Mouse (Mus musculus) macrophage (primary cell): ENCODE measurements around the gene Suclg2. TPM values are rescaled to one million over a fixed set of nuclear protein-coding genes. Genes with fewer than 3 reads are reported as not detected.
A peak's percentile ranks its signal among the peaks of the same experiment; 100 is the strongest.

Source experiments
- H3K27ac ChIP-seq: fragments of 350-480 bp; formaldehyde crosslinking; 2 replicates; pipeline ENCODE4 v1.9.0; 2021
- H3K36me3 ChIP-seq: fragments of 350-480 bp; formaldehyde crosslinking; 2 replicates; pipeline ENCODE4 v1.9.0; 2021; ENCODE audit errors: inconsistent target
- H3K4me3 ChIP-seq: fragments of 350-480 bp; formaldehyde crosslinking; 2 replicates; pipeline ENCODE4 v1.9.0; 2021; ENCODE audit errors: inconsistent target
- H3K79me2 ChIP-seq: fragments of 350-480 bp; formaldehyde crosslinking; 2 replicates; pipeline ENCODE4 v1.9.0; 2021; ENCODE audit errors: inconsistent target
- WGBS: methylation state at CpG from one replicate; pipeline ENCODE4 v1.1.7; 2026; ENCODE audit warnings: inconsistent platforms; ENCODE audit not compliant: missing documents; 5-methylcytosine and 5-hydroxymethylcytosine counted together
- polyA plus RNA-seq: library from polyadenylated mRNA; stranded (reverse); fragments of 250-400 nt; gene quantifications from 3 replicates; pipeline ENCODE4 v1.2.4, GENCODE M21; 2018; ENCODE audit warnings: inconsistent platforms
- total RNA-seq, 78 experiments: library from RNA; depleted of rRNA; stranded (reverse); fragments of 250-400 nt; gene quantifications; 1 replicate in 9 of 78; 2 replicates in 24 of 78; 3 replicates in 43 of 78; 4 replicates in 2 of 78; pipeline ENCODE4 v1.2.4; 2018; ENCODE audit warnings: inconsistent platforms in 56 of 78

Gene Suclg2
- 10 to 100 TPM in 25 of 26 experiments, 1 to 10 TPM in 1; 6.2 to 59.2 (median 32.9) TPM for total RNA-seq (2018; cell fraction: chromatin; rRNA removed)
- total RNA-seq (2018; cell fraction: cytosol; rRNA removed): 10 to 100 TPM in 21 of 26 experiments, 1 to 10 TPM in 5; 7.5 to 19.2 (median 11.9) TPM
- 10 to 100 TPM in 19 of 26 experiments, 1 to 10 TPM in 7; 4.9 to 39.9 (median 15.5) TPM for total RNA-seq (2018; cell fraction: nucleus; rRNA removed)
- polyA plus RNA-seq: 10.3 to 22.4 TPM (median 20.0 TPM) in 3 replicates

DNA sequence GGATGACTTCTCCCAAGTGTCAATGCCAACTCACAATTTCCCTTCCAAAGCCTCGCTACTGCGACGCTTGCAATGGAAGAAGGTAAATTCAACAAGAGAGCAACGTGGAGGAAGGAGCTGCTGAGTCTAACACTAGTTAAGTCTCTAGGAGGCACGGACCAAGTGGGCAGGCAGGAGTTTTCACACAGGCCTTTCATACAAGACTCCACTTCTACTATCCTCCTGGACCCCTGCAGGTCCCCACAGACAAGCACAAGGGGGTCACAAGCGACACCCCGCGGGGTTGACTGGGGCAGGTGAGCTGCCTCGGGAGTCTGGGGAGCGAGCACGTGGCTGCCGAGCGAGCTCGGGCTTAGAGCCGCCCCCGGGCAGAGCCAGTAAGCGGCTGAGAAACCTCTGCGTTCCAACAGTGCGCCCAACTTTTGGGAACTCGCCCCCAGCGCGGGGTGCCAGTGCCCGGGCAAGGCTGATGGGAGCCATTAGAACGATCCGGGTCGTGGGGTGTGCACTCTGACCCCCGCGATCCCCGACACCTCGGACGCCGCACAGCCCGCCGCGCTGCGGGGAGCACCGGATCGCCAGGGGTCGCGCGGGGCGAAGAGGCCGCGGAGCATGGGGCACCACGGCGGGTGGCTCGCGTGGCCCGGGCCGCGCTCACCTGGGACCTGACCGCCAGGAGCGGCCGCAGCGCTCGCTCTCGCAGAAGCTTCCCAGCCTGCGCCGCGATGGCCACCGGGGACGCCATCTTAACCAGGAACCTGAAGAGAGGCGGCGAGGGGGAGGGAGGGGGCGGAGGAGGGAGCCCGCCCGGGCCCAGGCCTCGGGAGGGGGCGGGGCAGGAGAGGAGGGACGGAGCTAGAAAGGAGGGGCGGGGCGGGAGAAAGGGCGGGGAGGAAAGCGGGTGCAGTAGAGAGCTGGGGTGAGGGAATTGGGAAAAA is at the start of gene Suclg2:
Suclg2 (minus strand) TSS at position 770 of the 938 bp plus-strand sequence.
- Histone ChIP-seq H3K36me3 (no peaks in the 10 kb centered on the region), H3K4me3 (peak within 1 kb of the TSS; percentile 37), H3K27ac (no peak within 1 kb of the TSS), H3K79me2 (no peaks in the 10 kb centered on the region)
- WGBS: 2% methylated on average over 64 of the region's 74 CpGs

DNA sequence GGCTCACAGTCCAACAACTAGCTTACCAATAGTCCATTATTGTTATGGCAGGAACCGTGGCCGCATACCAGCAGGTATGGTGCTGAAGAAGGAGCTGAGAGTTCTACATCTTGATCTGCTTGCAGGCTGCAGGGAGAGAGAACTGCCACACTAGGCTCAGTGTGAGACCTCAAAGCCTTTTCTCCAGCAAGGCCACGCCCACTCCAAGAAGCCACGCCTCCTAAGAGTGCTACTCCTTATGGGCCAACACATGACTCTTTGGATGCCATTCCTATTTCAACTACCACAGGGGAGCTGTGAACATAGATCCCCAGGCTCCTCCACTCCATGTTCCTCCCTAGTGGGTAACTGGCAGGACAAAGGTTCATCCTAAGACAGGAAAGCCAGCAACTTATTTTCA is 48.0 kb upstream of the Suclg2 start:
- no peaks in the 10 kb centered on the region for H3K36me3 ChIP-seq
- 73% methylated on average over 4 of the region's 4 CpGs for WGBS
- no peak overlapping the region for H3K27ac ChIP-seq
- no peaks in the 10 kb centered on the region for H3K79me2 ChIP-seq
- no peak overlapping the region for H3K4me3 ChIP-seq

DNA sequence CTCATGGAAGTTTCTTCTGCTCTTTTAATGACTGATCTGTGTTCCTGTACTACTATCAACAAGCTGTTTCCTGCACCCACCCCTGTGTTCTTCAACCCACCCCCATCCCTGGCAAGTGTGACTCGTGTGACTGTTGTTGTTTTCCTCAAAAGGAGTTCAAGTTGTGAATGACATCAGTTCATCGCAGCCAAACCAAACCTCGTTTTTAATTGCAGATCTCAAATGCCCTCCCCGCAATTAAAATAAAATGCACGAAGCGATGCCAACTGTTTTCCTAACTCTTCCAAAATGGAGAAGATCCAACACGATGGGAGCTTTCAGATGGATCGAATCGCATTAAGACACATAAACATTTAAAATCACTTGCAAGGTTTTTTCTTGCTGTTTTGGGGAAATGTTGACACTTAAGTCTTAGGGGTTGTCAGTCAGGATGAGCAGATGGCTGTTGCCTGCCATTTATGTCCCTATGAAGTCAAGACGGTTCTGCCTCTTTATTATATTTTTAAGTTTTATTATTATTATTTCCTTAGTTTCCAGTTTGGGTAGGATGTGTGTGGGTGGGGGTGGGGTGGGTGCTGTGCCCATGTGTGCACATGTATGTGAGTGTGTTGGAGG is 41.1 kb upstream of the Suclg2 start:
- Histone ChIP-seq H3K79me2 (no peaks in the 10 kb centered on the region), H3K36me3 (no peaks in the 10 kb centered on the region), H3K27ac (no peak overlapping the region), H3K4me3 (no peak overlapping the region)
- WGBS: 84% methylated on average over 10 of the region's 10 CpGs

DNA sequence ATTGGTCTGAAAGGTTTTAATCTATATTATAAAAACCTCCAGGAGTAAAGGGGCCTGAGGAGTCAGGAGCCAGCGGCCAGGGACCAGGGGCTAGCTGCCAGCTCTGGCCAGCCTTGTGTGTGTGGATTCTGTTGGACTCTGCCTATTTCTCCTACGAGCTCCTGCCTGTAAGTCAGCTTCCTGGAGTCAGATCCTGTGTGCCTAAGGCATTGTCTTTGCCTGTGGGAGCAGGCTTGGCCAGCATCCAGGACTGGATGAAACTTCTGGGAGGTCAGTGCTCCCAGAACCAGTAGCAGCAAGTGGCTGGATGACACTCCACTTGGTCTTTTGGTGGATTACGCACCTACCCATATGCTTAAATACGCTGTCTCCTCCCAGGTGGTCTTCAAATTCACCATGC is 23.8 kb upstream of the Suclg2 start:
- H3K79me2 ChIP-seq: no peaks in the 10 kb centered on the region
- H3K27ac ChIP-seq: no peak overlapping the region
- no peak overlapping the region for H3K4me3 ChIP-seq
- 79% methylated on average over 4 of the region's 4 CpGs for WGBS
- H3K36me3 ChIP-seq: no peaks in the 10 kb centered on the region

DNA sequence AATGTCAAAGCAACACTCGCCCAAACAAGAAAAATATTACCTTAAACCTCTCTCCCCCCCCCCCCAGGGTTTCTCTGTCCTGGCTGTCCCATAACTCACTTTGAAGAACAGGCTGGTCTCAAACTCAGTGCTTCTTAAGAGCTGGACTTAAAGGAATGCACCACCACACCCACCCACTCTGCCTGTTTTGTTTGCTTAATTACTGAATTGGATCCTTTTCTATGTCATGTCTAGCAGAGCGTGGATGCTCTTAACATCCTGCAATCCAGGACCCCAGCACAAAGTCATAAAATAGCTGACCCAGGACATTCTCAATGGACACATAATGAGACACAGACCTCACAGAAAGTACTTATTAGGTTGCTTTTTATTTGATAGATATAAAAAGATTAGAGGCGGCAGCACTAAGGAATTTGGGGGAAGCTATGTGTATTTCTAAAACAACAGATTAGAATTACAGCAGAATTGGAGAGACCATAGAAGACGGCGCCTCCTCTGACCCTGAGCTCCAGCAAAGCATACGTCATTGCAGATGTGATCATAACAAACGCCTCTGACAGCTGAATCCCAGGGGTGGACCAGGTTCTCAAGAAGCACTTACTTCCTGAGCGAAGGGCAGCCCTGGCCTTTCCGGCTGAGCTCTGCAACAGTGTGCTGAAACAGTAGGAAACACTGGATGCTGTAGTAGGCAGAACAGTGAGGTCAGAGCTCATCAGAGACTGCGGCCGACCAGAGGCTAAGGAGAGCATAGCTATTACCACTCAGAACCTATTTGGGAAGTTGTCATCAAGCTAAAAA is 13.2 kb upstream of the Suclg2 start:
- Histone ChIP-seq H3K79me2 (no peaks in the 10 kb centered on the region), H3K4me3 (no peak overlapping the region), H3K27ac (no peak overlapping the region), H3K36me3 (no peaks in the 10 kb centered on the region)
- 91% methylated on average over 11 of the region's 11 CpGs for WGBS

DNA sequence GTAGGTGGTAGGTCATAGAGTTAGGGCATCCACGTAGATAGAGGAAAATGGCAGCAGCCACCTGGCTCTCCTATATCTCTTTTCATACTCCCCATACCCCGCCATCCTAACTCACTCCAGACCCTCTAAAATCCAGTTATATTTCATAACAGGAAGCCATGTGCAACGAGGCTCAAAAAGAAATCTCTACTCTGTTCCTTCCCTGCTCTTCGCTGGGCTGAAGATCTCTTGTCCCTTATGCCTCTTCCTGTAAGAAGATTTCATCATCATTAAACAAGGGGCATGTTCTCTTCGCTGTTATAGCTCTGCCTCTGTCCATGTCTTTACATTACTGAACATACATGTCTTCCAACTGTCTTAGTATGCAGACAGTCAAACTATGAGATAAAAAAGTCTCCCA is 10.8 kb upstream of the Suclg2 start:
- Histone ChIP-seq H3K79me2 (no peaks in the 10 kb centered on the region), H3K27ac (no peak overlapping the region), H3K36me3 (no peaks in the 10 kb centered on the region), H3K4me3 (no peak overlapping the region)
- WGBS: 51% methylated on average over 5 of the region's 5 CpGs

DNA sequence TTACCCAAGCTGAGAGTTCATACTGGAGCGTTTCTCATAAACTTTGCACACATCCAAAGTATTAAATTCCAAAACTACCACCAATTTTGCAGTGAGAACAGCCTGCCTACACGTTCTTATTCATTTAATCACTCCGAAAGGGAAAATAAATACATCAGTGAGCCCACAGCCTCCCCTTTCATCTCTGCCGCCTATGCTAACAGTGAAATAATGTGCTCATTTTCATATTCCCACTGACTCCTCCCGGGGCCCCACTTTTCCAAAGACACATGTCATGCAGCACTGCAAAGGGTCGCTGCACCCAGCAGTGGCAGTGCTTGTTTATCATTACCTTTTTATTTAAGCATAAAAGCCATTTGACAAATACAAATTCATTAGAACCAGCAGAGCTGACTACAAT is 6.7 kb upstream of the Suclg2 start:
- Histone ChIP-seq H3K79me2 (no peaks in the 10 kb centered on the region), H3K27ac (no peak overlapping the region), H3K4me3 (no peak overlapping the region), H3K36me3 (no peaks in the 10 kb centered on the region)
- 94% methylated on average over 6 of the region's 6 CpGs for WGBS

DNA sequence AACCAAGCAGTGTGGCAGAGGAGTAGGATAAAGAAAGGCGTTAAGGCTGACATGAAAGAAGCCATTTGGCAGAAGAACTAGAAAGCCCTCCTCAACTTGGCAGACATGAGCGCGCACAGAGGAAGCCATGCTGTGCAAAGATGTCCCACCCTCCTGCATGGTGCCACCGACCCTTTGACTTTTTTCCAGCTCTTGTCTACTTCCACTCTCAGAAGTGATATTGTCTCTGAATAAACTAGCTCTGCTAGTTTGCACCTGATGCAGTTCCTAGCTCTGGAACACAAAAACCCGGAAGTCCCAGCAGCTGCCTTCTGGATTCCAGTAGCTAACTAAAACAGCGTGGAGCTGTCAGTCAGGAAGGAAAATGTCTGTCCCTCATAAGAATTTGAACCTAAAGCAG is 4.8 kb upstream of the Suclg2 start:
- 90% methylated on average over 6 of the region's 6 CpGs for WGBS
- Histone ChIP-seq H3K4me3 (no peak overlapping the region), H3K36me3 (no peaks in the 10 kb centered on the region), H3K27ac (no peak overlapping the region), H3K79me2 (no peaks in the 10 kb centered on the region)

DNA sequence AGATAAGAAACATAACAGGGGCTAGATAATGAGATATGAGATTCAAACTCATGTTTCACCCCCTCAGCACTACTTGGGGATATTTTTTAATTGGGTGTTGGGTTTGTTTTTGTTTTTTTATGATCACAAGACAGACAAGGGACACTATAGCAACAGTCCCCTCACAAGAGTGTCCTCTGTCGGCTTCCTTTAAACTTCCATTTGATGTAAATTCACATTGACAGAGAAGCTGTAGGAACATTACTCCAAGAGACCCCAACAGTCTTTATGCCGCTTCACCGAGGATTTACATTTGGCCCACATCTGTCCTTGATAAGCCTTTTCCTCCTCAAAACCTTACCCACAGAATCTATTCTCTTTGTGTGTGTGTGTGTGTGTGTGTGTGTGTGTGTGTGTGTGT is 1.2 kb upstream of the Suclg2 start:
- no peaks in the 10 kb centered on the region for H3K36me3 ChIP-seq
- 89% methylated on average over 3 of the region's 3 CpGs for WGBS
- no peaks in the 10 kb centered on the region for H3K79me2 ChIP-seq

DNA sequence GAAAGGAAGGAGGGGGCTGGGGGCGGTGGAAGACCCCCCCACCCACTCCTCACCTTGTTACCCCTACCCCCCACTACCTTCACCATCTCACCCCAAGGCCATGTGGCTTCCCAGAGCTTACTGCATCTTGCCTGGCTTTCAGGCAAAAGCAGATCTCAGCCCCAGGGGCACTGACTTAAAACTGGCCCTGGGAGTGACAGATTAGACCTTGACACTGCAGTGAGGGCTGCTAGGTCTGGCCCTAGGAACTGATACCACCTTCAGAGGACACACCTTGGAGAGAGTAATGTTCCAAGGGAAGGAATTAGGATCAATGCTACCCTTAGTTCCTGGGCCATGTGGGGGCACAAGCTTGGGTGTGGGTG is 351 bp upstream of the Suclg2 start:
- H3K27ac ChIP-seq: no peak overlapping the region
- 0% methylated on average over 1 of the region's 1 CpGs for WGBS
- peak overlapping the region; percentile 4; the same call in 1 of the 2 replicates for H3K4me3 ChIP-seq
- no peaks in the 10 kb centered on the region for H3K79me2 ChIP-seq
- no peaks in the 10 kb centered on the region for H3K36me3 ChIP-seq

More for the DNA sequence above, 1.2 kb upstream of the Suclg2 start:
- no peak overlapping the region for H3K27ac ChIP-seq
- no peak overlapping the region for H3K4me3 ChIP-seq

DNA sequence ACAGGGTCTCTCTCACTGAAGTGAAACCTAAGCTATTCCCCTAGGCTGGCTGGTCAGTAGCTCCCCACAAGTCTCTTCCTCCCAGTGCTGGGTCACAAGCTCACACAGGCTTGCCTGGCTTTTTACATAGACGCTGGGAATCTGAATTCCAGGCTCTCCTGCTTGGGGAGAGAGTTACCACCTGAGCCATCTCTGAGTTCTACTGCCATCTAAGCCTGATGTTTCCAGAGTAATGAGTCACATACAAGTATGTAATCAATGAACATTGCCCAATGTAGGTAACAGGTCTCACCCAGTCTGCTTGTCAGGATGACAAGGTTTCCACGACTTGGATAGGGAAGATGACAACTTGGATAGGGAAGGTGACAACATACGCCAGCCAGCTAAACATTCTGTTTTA is 1.5 kb downstream of the Suclg2 start:
- Histone ChIP-seq H3K36me3 (no peaks in the 10 kb centered on the region), H3K4me3 (no peak overlapping the region), H3K27ac (no peak overlapping the region), H3K79me2 (no peaks in the 10 kb centered on the region)
- 96% methylated on average over 3 of the region's 3 CpGs for WGBS

DNA sequence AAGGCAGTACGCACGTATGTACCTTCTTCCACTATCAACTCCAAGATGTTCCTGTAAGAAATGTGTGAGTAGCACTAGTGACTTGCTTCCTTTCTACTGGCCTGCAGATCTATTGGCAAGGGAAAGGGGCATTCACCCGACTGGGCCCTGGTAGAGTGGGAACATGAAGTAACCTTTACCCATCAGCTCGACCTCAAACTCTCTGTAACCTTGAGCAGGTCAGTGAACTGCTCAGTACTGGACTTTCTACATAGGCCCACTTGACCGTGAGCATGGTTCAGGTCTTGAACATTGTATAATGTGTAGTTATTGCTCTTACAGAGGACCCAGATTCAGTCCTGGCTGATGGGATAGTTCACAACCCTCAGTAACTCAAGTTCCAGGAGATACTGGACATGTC is 2.1 kb downstream of the Suclg2 start:
- no peaks in the 10 kb centered on the region for H3K79me2 ChIP-seq
- H3K27ac ChIP-seq: no peak overlapping the region
- H3K4me3 ChIP-seq: no peak overlapping the region
- 96% methylated on average over 5 of the region's 5 CpGs for WGBS
- H3K36me3 ChIP-seq: no peaks in the 10 kb centered on the region

DNA sequence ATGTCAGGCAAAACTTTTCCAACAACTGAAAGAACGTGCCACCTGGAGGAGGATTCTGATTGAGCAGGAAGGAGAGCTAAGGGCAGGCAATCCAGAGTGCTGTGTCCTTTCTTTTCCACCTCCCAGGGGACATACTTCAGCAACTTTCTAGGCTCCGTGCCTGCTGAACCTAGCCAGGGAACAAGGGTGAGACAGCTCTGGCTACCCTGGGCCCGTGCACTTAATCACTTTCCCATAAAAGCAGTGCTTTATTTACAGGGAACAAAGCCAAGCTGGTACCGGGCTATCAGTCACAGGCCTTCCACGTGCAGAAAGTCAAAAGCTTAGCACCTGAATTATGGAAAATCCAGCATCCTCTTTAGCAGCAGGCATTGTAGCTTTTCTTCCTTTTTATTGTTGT is 5.4 kb downstream of the Suclg2 start:
- Histone ChIP-seq H3K36me3 (no peaks in the 10 kb centered on the region), H3K79me2 (no peaks in the 10 kb centered on the region), H3K27ac (no peak overlapping the region), H3K4me3 (no peak overlapping the region)
- 94% methylated on average over 5 of the region's 5 CpGs for WGBS

DNA sequence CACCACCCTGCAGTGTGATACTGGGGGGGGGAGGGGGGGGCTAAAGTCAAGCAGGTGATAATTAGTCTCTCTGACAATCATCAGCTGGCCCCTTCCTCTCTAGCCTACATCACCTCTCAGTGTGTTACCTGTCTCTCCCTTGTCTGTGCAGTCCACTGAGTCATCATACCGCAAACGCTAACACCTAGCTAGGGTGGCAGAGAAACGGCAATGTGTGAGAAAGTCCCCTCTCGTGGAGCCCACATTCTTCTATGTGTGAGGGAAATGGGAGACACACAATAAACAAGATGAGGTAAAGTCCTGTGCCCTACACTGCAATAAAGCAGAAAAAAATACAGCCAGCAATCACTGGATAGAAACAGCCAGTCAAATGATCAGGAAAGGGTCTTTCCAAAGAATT is 6.5 kb downstream of the Suclg2 start:
- no peaks in the 10 kb centered on the region for H3K79me2 ChIP-seq
- 91% methylated on average over 4 of the region's 4 CpGs for WGBS
- no peak overlapping the region for H3K4me3 ChIP-seq
- no peaks in the 10 kb centered on the region for H3K36me3 ChIP-seq
- H3K27ac ChIP-seq: no peak overlapping the region
